Mouse (Mus musculus) kidney, adult 11 months (tissue): ENCODE results near the gene Trmt11.
"Not testable (repeated sequence)": the region's sequence is repeated elsewhere in the genome, so short reads cannot be mapped to it uniquely, and the experiment has no call there.

Experiments
- DNase-seq: peaks from one replicate; pipeline ENCODE4 v3.0.0; 2022

The Trmt11 gene

GRCm38 (mm10) chr10:30555686-30556578 is 44.6 kb downstream of the Trmt11 start:
- DNase-seq = no peak

GRCm38 (mm10) chr10:30552377-30552776 is 48.2 kb downstream of the Trmt11 start:
- DNase-seq = no peak

GRCm38 (mm10) chr10:30549974-30550373 is 50.6 kb downstream of the Trmt11 start:
- DNase-seq = no peak

- DNase-seq = no peak
Observed at GRCm38 (mm10) chr10:30538538-30538815, 62.1 kb downstream of the Trmt11 start.

- DNase-seq = no peak
Observed at GRCm38 (mm10) chr10:30537734-30538537, 62.6 kb downstream of the Trmt11 start.

- not testable (repeated sequence) for DNase-seq
Observed at GRCm38 (mm10) chr10:30535930-30536329, 64.6 kb downstream of the Trmt11 start.

GRCm38 (mm10) chr10:30527122-30527521 is 73.4 kb downstream of the Trmt11 start:
- DNase-seq = no peak

GRCm38 (mm10) chr10:30521727-30522126 is 78.8 kb downstream of the Trmt11 start:
- no peak for DNase-seq

GRCm38 (mm10) chr10:30519143-30519542 is 81.4 kb downstream of the Trmt11 start:
- DNase-seq = no peak

GRCm38 (mm10) chr10:30517224-30517623 is 83.3 kb downstream of the Trmt11 start:
- DNase-seq = no peak

GRCm38 (mm10) chr10:30516771-30517170 is 83.8 kb downstream of the Trmt11 start:
- no peak for DNase-seq

- DNase-seq = no peak
Observed at GRCm38 (mm10) chr10:30504736-30505135, 95.8 kb downstream of the Trmt11 start.

GRCm38 (mm10) chr10:30503168-30503567 is 97.4 kb downstream of the Trmt11 start:
- no peak for DNase-seq

GRCm38 (mm10) chr10:30502718-30503117 is 97.8 kb downstream of the Trmt11 start:
- DNase-seq = no peak

- DNase-seq = not testable (repeated sequence)
Observed at GRCm38 (mm10) chr10:30498223-30498622, 102.3 kb downstream of the Trmt11 start.
